Mouse (Mus musculus) brain, embryonic 18.5 days (tissue): Measurements from ENCODE around the gene Irgc1.

ENCODE experiments used
- DNase-seq: peaks from one replicate; pipeline ENCODE4 v3.0.0-alpha.2; 2012; ENCODE audit warnings: low read depth, low spot score

Irgc1 gene

GRCm38 (mm10) chr7:24400082-24400452 lies 52.0 kb downstream of the Irgc1 start:
- DNase-seq, result no peak

- DNase-seq, result peak; percentile 99
Observed at GRCm38 (mm10) chr7:24399256-24400081, 52.6 kb downstream of the Irgc1 start, which contains the start of gene Smg9. TSS of gene Smg9 (plus strand) at chr7:24399619.

DNA sequence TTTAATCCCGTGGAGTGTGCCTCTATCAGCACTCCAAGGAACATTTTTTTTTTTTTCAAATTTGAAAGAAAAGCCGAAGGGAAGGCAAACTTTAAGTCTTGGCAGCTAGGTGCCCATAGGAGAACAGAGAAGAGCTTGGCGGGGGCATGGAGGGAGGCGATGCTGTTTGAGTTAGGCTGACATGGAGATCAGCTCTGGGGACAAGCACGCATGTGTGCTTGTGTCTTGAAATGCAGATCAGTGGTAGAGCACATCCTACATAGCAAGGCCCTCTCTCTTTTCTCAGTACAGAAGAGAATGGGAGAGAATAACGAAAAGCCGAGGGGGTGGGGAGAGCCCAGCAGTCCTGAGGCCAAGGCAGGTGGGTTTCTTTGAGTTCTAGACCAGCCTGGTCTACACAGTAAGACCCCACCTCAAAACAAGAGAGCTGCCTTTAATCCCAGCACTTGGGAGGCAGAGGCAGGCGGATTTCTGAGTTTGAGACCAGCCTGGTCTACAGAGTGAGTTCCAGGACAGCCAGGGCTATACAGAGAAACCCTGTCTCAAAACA lies 53.7 kb downstream of the Irgc1 start:
- DNase-seq, result no peak

GRCm38 (mm10) chr7:24396832-24397231 lies 55.3 kb downstream of the Irgc1 start:
- no peak for DNase-seq

- DNase-seq, result no peak
Observed at GRCm38 (mm10) chr7:24394475-24395161, 57.5 kb downstream of the Irgc1 start.

DNA sequence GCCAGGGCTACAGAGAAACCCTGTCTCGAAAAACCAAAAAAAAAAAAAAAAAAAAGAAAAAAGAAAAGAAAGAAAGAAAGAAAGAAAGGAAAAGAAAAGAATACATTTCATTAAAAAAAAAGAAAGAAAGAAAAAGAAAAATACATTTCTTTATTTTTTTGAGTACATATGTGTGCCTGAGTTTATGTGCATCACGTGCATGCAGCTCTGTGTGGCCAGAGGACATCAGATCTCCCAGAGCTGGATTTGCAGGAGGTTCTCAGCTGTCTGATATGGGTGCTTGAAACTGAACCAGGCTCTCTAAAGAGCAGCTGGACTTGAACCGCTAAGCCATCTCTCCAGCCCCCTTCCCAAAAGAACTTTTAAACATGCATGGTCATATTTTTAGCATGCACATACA lies 58.0 kb downstream of the Irgc1 start:
- no peak for DNase-seq

GRCm38 (mm10) chr7:24391687-24392086 lies 60.4 kb downstream of the Irgc1 start:
- no peak for DNase-seq

DNA sequence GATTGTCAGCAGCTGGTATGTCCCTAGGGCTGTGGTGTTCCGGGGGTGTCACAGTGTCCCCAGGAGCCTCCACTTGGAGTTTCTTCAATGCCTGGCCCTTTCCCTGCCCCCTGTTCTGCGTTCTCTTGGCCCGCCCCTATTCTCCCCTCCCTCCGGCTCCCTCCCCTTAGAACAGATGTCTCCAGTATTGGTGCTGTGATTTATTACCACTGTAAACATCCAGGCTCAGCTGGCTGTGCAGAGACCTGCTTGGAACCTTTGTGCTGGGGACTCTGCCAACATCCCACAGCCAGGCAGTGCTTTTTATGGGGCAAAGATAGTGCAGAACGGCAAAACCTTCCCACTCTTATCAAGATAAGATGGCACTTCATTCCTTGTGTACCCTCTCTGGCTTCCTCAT lies 61.0 kb downstream of the Irgc1 start:
- DNase-seq, result no peak

GRCm38 (mm10) chr7:24390512-24390911 lies 61.6 kb downstream of the Irgc1 start:
- DNase-seq, result no peak

GRCm38 (mm10) chr7:24389516-24390187 lies 62.4 kb downstream of the Irgc1 start:
- no peak for DNase-seq

DNA sequence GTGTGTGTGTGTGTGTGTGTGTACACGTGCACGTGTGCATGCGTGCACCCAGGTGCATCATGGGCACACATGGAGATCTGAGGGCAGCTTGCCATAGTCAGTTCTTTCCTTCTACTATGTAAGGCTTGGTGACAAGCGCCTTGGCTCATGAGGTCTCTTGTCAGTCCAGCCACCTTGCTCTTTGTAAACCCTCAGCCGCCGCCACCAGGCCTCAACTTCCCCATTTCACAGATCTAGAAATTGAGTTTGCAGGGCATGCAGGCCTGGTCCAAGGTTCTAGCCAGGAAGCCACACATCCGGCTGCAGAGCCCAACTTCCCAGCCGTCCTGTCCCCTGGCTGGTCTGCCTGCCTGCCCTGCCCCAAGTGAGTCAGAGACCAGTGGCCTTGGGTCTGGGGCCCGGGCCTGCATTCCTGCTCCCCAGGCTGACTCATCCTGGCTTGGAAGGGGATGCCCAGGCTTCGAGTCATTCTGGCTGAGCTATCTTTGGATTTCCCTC lies 65.0 kb downstream of the Irgc1 start:
- no peak for DNase-seq

GRCm38 (mm10) chr7:24384827-24385226 lies 67.3 kb downstream of the Irgc1 start:
- no peak for DNase-seq

DNA sequence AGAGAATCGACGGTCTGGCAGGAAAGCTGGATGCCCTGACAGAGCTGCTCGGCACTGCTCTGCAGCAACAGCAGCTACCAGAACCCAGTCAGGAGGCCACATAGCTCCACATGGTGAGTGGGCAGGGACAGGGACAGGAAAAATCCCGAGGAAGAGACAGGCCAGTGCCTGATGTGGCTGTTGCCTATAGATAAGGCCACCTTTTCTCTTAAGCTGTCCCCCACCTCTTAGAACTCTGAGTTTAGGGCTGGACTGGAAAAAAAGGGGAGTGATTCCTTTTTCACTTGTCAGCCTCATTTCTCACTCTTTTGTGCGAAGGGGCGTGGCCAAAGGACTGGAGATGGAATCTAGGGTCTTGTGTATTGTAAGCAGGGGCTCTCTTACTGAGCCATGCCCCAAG lies 68.0 kb downstream of the Irgc1 start:
- no peak for DNase-seq

- no peak for DNase-seq
Observed at GRCm38 (mm10) chr7:24382730-24383372, 69.2 kb downstream of the Irgc1 start.
